Mouse (Mus musculus) heart, postnatal 36 days (tissue): ENCODE results near the gene 1700030J22Rik. TPM values are rescaled to one million over a fixed set of nuclear protein-coding genes. Genes with fewer than 3 reads are reported as not detected.

Source experiments
- DNase-seq, 2 experiments: peaks; one replicate each; pipeline ENCODE4 v3.0.0; 2021 to 2022
- intact Hi-C: fragments of 180-260 bp; cut with DNase I; formaldehyde crosslinking; loops from one replicate; pipeline ENCODE4 v1.15.1; 2025
- total RNA-seq, 2 experiments: library from RNA; stranded (reverse); gene quantifications; 2 replicates each; pipeline ENCODE4 v1.2.3; 2021

The 1700030J22Rik gene
- total RNA-seq, 2 experiments from 2014 or later: 0.39 to 0.43 TPM

DNA sequence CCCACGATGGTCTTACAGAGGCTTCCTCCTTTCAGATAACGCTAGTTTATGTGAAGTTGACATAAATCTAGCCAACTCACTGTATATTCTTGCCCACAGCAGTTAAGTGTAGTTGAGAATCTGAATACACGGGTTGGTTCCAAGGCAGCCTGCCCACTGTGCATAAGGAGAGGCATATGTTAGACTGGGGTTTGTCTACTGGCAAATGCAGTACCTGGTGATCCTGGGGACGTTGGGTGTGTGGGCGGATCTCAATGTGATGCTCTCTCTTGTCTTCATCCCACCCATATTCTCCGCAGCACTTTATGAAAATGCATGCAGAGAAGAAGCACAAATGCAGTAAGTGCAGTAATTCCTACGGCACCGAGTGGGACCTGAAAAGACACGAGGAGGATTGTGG is 24.3 kb downstream of the 1700030J22Rik start:
- no peak for DNase-seq
- intact Hi-C loops: no loop called here

DNA sequence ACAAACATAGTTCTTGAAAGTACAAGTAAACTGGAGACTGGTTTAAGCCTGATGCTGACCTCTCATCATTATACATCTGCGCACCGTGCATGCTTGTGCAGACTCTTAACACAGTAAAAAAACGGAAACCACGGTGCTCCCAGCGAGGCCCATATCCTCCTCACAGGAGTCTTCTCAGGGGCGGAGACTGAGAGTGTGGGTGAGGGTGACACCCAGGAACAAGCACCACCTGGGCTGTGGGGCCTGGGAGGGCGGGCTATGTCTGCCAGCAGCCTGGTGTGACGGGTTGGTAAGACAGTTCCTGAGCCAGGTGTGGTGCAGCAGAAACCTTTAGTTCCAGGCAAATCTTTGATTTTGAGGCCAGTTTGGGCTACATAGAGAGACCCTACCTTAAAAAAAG is 26.3 kb downstream of the 1700030J22Rik start:
- intact Hi-C loops: no loop called here
- DNase-seq: no peak

DNA sequence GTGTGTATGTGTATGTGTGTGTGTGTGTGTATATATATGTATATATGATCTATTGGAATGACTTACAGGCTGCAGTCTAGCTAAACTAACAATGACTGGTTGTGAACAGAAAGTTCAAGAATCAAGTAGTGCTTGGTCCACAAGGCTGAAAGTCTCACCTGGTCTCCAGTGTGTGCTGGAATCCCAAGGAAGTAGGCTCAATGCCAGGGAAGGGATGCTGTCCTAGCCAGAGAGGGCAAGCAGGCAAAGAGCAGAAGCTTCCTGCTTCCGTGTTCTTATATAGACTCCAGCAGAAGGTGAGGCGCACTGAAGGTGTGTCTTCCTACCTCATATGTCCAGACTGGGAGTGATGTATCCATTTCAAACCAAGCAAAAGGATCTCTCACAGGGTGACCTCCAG is 27.0 kb downstream of the 1700030J22Rik start:
- intact Hi-C loops: no loop called here
- DNase-seq: no peak

DNA sequence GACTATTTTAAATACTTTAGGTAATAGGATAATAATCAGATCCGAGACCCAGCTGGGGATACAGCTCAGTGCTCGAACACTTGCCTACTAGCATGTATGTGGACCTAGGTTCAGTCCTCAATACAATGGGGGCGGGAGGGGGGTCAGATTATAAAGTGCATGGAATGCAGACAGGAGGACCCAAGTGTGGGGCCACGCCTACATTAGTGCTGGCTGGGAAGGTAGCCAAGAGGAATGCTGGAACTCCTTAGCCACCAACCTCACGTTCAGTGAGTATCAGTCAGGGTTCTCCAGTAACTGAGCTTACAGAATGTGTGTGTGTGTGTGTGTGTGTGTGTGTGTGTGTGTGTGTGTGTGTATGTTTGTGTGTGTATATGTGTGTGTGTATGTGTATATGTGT is 27.4 kb downstream of the 1700030J22Rik start:
- DNase-seq: no peak

DNA sequence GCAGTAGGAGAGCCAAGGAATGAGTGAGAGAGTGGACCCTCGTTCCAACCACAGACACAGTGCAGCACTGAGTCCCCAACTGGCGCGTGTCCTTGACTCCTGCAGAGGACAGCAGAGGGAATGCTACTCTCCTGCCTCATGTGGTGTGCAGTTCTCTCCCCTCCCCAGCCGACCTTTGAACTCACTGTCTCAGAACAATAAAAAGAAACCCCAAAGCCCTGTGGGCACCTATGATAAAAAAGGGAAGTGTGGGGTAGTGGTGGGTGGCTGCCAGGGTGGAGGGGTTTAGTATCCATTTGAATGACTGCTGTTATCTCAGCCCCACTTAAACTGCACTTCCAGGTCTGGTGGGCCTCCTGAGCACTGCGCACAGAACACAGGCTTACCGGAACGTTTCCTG is 31.2 kb downstream of the 1700030J22Rik start:
- no peak for DNase-seq
- intact Hi-C loops: loop anchor here (10.0 kb wide), 1 partner anchor 527 kb away; no protein-coding TSS in a partner anchor

More for the DNA sequence above, 27.4 kb downstream of the 1700030J22Rik start:
- intact Hi-C loops: no loop called here

DNA sequence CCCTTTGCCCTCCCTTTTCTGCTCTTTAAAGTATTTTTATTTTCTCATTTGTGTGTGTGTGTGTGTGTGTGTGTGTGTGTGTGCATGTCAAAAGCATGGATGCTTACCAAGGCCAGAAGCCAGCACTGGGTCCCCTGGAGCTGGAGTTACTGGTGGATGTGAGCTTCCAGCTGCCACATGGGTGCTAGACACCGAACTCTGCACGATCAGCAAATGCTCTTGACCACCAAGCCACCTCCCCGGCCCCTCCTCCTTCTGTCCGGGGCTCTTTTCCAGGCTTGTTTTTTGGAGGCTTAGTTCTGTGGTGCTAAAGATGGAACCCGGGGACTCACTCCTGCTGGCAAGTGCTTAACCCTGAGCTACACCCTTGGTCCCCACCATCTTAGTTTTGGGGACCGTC is 31.9 kb downstream of the 1700030J22Rik start:
- intact Hi-C loops: loop anchor here (10.0 kb wide), 1 partner anchor 528 kb away; no protein-coding TSS in a partner anchor
- DNase-seq: peak in 1 of 2 experiments; percentile 26

DNA sequence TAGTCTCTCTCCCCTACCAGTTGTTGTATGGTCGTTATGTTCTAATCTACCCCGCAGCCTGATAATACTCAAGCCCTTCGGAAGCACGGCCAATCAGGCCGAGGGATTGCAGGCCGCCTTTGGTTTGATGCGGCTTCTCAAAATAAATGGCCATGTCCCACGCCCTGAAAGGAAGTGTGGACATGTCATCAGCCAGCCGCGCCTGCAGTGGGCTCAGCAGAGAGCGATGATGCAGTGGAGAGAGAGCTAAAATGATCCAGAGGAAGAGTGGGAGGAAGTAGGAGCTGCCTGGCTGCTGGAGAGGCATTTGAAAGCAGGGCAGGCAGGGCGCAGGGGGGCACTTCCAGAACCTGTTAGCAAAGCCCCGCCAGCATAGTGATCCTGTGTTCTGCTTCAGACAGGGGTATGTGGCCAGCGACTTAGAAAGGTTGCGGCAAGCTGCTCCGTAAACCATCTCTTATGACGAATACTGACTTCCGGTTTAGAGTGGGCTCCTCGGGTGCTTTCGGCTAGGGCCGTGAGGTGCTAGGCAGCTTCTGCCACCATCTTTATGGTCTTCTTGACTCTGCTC is 32.4 kb downstream of the 1700030J22Rik start:
- intact Hi-C loops: loop anchor here (10.0 kb wide), 1 partner anchor 528 kb away; no protein-coding TSS in a partner anchor
- peak; percentile 45 to 56 for DNase-seq

DNA sequence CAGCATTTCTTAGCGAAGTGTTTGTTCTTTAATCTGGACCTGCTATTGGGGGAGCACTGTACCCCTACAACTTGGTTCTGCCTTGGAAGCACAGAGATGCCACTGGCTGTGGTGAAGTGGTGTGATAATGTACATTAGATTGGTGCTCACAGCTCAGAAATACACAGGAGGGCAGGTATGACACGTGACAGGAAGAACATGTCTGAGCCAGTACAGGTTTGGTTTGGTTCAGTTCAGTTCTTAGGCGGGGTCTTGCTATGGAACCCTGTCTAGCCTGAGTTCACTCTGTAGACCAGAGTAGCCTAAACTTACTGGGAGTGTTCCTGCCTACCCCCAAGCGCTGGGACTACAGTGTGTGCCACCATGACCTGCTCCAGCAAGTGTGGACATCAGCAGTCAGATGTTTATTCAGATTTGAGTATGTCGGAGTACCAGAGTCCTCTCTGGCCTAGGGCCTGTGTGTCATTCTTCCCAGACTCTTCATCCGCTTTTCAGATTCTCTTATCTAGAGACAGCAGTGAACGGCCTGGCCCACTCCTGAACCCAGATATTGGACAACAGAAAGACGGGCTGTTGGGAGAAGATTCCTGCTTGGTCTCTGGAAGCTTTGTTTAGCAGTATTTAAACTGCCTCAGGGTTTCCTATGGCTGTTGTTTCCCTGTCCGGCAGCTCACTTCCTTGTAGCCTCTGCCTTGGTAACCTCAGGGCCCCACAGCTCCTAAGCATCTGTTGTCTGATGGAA is 33.4 kb downstream of the 1700030J22Rik start:
- no peak for DNase-seq
- intact Hi-C loops: loop anchor here (10.0 kb wide), 1 partner anchor 529 kb away; no protein-coding TSS in a partner anchor

DNA sequence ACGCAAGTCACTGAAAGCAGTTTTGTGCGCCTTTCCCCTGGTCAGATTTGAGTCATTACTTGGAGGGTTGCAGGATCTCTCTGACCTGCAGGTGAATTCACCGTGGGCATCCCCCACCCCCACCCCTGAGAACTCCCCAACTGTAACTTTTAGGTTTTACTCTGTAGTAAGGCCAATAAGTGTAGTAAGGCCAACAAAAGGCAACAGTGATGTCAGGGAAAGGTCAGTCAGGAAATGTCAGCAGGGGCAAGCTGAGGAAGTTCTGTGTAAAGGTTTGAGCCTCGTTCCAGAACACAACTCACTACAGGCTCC is 34.4 kb downstream of the 1700030J22Rik start:
- DNase-seq: no peak
- intact Hi-C loops: loop anchor here (10.0 kb wide), 1 partner anchor 530 kb away; no protein-coding TSS in a partner anchor

DNA sequence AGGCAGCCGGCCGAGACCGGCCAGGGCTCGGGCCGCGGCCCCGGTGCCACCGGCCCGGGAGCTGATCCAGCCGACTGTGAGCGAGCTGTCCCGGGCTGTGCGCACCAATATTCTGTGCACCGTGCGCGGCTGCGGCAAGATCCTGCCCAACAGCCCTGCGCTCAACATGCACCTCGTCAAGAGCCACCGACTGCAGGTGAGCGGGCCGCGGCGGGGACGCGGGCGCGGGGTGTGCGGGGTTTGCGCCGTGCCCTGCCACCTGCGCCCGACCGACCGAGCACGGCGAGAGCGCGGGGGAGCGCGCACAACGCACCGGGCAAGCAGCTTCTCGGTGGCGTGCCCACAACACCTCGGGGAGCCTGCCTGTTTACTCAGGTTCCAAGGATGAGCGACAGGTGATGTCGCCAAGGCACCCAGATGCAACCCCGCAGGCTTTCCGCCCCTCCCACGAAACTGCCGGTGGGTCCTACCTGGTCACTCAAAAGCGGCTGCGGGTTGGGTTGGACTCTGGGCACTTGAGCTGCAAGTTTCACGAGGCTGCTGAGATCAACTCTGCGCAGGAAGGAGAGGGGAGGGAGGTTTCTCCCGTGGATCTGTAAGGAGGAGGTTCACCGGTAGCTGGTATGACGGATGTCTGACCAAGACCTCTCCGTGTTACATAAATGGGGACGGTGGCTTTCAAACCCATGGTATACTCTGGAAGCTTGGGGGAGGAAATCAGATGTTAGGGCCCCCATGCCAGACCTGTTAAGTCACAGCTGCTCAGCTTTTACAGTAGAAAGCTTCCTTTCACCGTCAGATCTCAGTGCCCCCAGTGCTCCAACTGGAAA is 35.0 kb downstream of the 1700030J22Rik start:
- intact Hi-C loops: loop anchor here (1.0 to 10.0 kb wide), 2 partner anchors 37 to 531 kb away; no protein-coding TSS in a partner anchor
- peak; percentile 14 to 31 for DNase-seq

DNA sequence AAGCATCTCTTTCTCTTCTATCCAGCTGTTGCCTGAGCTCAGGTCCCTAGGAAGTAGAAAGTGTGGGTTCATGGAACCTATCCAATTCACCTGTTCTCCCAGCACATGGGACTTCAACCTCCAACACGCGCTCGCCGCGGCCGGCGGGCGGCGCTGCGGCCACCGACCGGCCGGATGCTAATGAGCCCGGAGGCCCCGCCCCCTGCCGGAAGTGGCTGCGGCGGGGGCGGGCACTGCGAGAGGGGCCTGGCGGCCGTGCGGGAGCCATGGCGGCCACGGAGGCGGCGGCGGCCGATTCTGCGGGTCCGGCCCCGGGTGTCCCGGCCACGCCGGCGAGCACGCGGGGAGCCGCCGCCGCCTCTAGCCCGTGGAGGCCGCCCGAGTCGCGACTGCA is 35.6 kb downstream of the 1700030J22Rik start, which contains the start of gene Atmin:
Gene Atmin (plus strand): TSS at position 233 of the 394 bp plus-strand sequence.
- intact Hi-C loops: loop anchor here (1.0 to 10.0 kb wide), 2 partner anchors 37 to 532 kb away; no protein-coding TSS in a partner anchor
- DNase-seq: peak; percentile 86 to 87

DNA sequence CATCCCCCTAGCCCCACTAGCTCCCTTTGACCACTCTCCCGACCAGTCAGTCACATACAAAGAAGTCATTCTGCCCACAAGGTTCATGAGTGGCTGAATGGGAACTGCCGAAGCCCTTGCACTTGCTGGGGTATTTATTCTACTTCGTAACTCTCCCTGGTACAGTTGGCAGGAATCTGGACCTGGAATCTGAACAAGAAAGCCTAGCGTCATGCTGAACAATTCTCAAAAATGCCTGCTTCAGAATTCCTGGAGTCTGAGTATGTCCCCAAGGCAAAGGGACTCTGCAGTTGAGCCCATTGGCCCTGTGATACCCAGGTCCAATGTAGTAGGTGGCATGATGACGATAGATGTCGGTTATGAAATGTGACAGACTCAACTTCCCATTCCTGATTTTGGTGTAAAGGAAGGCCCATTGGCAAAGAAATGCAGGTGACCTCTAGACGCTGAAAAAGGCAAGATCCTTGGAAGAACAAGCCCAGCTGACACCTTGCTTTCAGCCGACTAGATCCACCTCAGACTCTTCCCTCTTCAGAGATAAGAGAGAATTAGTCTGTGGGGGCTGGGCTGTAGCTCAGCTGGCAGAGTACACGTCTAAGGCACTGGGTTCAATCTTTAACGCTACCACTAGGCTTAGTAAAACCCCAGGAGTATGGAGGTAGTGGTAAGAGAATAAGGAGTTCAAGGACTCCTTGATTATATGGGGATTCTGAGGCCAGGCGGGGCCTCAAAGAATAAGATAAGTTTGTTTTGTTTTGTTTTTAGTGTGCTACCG is 36.3 kb downstream of the 1700030J22Rik start:
- DNase-seq: no peak
- intact Hi-C loops: loop anchor here (1.0 to 10.0 kb wide), 2 partner anchors 38 to 532 kb away; no protein-coding TSS in a partner anchor

DNA sequence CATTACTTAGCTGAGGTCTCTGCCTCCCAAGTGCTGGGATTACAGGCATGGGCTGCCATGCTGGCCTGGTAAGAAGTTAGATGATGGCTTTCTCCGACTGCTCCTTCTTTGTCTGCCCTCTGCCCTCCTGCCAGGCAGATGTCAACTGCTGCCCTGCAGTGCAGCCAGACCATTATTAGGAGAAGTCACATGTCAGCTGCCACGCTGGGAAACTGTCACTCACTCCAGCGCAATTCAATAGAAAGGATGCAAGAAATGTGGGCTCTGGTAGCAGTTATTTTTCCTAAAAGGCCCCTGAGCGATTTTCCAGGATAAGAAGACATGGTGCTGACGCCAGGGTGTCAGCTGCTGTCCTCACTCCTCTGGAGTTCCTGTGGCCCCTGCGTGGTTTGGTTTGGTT is 43.3 kb downstream of the 1700030J22Rik start:
- intact Hi-C loops: no loop called here
- no peak for DNase-seq

DNA sequence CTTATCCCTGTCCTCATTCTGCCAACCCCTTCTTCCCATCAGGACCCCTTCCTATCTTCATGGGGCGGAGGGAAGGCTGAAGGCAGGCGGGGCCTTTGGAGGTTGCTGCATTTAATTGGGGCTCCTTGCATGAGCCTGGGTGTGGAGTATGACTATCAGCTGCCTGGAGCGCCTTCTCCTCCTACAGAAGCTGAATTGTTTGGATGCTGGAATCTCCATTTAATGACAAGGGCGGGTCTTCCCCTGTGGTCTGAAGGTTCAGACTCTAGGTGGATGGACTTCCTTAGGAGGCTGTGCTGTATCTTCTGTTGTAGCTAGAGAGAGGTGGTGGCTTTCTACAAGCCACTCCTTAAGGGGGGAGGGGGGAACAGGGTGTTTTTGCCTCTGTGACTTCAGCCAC is 43.8 kb downstream of the 1700030J22Rik start:
- intact Hi-C loops: no loop called here
- DNase-seq: no peak

DNA sequence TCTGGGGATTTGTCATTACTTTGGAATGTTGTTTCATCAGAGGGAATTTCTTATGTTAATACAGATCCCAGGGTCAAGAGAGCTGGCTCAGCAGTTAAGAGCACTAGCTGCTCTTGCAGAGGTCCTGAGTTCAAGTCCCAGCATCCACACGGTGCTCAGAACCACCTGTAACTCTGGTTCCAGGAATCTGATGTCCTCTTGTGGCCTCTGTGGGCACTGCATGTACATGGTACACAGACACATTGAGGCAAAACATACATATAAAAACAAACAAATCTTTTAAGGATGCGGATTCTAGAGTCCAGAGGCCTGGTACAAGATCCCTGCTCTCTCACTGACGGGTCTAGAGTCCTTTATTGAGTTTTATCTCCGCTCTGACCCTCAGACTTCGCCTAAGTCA is 50.2 kb downstream of the 1700030J22Rik start:
- intact Hi-C loops: no loop called here
- DNase-seq: no peak

DNA sequence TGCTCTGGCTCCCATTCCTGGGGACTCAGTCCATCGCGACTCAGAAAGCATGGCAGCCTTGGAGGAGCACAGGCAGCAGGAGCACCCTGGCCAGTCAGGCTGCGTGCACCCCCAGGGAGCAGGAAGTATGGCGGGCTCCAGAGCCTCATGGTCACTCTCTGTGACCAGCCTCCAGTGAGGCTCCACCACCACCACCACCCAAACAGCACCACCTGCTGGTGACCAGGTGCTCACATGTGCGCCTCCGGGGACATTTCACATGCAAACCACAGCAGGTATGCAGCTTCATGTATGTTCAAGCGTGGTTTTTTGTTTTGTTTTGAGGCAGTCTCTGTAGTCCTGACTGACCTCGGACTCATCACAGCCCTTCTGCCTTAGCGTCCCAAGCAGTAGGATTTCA is 50.9 kb downstream of the 1700030J22Rik start:
- peak in 1 of 2 experiments; percentile 29 for DNase-seq
- intact Hi-C loops: no loop called here

DNA sequence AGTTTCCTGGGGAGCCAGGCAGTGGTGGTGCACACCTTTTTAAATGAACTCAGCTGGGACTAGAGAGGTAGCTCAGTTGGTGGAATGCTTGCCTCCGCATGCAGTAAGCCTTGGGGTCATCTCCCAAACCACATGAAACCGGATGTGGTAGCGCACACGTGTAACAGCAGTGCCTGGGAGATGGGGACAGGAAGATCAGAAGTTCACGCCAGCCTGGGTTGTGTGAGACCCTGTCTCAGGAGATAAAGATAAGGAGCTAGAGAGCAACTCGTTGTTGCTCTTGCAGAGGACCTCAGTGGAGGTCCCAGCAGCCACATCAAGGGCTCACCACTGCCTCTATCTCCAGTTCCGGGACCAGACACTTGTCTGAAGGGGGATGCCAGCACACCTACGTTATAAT is 55.2 kb downstream of the 1700030J22Rik start:
- intact Hi-C loops: loop anchor here (5.0 kb wide), 1 partner anchor 59 kb away; no protein-coding TSS in a partner anchor
- no peak for DNase-seq

DNA sequence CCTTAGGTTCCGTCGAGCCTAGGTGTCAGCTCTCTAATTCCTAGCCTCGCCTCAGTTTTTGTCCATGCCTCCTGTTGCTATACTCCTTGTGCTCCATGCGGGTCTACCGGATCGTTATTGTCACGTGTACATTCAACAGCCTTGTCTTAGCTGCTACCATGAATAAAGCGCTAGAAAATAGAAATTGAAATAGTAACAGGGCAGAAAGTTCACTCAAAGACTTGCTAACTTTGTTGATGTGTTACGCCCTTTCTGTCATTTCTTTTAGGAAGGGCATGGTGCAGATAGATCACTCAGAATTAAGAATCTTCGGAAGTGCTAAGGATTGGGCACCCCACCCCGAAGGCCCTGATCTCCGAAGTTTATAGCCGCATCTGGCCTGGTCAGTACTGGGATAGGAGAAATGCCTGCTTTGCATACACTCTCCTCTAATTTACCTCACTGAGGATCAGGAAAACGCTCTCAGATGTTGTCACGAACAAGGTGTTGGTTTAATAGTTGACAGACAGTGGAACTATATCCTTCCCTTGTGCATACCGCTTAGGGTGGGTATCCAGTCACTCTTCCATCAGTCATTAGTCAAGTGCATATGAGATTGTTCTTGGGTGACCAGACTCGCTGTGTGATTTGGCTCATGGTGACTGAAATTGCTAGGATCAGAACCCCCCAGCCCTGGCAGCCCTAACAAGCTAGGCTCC is 56.5 kb downstream of the 1700030J22Rik start:
- intact Hi-C loops: loop anchor here (5.0 kb wide), 1 partner anchor 60 kb away; no protein-coding TSS in a partner anchor
- no peak for DNase-seq

DNA sequence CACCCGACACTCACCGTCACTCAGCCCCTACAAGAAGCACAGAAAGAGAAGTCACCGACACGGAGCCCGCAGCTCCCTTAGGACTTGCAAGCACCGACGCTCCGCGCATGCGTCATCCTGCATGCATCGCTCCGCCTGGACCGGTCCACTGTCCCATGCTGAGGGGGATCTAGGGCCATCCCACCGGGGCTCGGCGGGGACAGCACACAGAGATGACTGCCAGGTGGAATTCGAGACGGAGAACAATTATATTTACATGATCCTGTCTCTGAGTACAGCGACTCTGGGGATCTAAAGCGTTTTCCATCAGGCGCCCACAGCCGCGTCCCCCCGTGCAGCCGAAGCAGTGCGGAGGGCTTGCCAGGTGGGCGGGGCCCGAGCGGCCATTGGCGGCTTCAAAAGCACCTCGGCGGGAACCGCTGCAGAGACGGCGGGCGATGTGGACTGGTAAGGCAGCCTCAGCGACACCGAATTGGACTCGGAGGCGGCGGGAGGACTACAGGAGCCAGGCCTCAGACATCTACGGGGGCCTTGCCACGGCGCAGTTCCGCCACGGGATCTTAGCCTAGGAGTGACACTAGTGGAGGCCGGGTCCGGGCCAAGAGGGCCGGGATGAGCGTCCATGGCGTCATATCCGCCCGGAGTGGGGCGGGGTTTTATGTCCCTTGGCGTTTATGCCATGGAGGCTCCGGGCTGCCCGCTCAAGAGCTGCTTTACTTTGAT is 57.3 kb downstream of the 1700030J22Rik start, which contains the start of the genes Cmc2 and Cenpn:
Gene Cmc2 (minus strand): TSS at position 119 of the 723 bp plus-strand sequence.
Gene Cenpn (plus strand): TSS at position 394 of the 723 bp plus-strand sequence.
- DNase-seq: peak; percentile 90 to 97
- intact Hi-C loops: loop anchor here (5.0 kb wide), 1 partner anchor 61 kb away; no protein-coding TSS in a partner anchor
